Mouse (Mus musculus): ENCODE results near the gene Otud7a. TPM values are rescaled to one million over a fixed set of nuclear protein-coding genes. Genes with fewer than 3 reads are reported as not detected.

Gene Otud7a
- total RNA-seq (2014; rRNA removed; ENCODE audit: low replicate concordance) = not detected in 2 replicates
- 0.27 TPM in 1 of 2 replicates, not detected in the other for polyA plus RNA-seq (2015; fragmentation: Nextera tagmentation; extraction: Ambion mirVana)

DNA sequence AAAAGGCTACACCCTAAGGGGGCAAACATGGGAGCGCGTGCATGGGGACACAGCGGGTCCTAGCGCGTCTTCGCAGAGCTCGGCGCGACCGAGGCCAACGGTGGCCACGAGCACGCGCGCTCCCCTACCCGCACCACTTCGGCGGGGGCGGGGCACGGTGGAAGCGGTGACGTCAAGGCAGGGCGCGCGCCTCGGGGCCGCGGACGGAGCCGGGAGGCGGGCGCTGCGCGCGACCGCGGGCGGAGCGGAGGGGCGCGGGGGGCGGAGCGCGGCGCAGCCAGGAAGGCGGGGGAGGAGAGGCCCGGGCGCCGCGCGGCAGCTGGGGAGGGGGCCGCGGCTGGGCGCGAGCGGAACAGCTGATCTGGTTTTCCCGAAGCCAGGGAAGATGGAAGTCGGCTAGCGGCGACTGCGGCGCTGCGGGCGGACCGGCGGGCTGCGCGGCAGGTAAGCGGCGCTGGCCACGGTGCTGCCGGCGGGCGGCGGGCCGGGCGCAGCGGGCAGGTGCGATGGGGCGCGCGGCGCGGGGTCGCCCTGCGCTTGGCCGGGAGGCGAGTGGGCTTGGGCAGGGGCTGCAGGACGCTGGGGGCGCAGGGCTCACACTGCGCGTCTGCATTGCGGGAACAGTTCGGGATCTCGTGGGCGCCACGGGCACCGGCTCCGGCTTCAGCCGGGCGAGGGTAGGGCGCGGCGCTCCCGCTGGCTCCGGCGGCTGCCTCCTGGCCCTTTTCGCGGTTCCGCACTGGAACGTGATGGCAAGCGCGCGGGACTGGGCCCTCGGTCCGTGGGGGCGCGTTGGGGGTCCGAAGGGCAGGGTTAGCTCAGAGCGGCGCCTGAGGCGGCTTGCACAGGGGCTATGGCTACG is at the start of gene Otud7a:
TSS of gene Otud7a (plus strand) at position 268 of the 862 bp plus-strand sequence.
- TF ChIP-seq EP300 (IDR thresholded peaks at IDR 0.05; ENCODE audit: low read depth) = no peak
- no peak for TF ChIP-seq CTCF (IDR thresholded peaks at IDR 0.05; ENCODE audit: low read depth)
- peak within 1 kb of the TSS; percentile 89 for H3K4me2 ChIP-seq (ENCODE audit: low read depth, low read length)
- peaks cover 30% of the 10 kb centered on the region for H3K27me3 ChIP-seq (ENCODE audit: control insufficient read depth, insufficient read depth, low read length)
- H3K4me3 ChIP-seq (ENCODE audit: low read depth, low read length) = peak within 1 kb of the TSS; percentile 58
- H3K36me3 ChIP-seq (replicated peaks; ENCODE audit: control insufficient read depth, insufficient read depth, low read length) = no peaks in the 10 kb centered on the region
- ATAC-seq (ENCODE audit: insufficient read depth, low read depth) (no peak; the same call in 1 of the 2 replicates), DNase-seq (ENCODE audit: low spot score) (peak; percentile 8)
- H3K4me1 ChIP-seq (ENCODE audit: control insufficient read depth, insufficient read depth) = no peaks in the 10 kb centered on the region
- no peak within 1 kb of the TSS for H3K9ac ChIP-seq (replicated peaks; ENCODE audit: low read depth, low read length)
- no peak within 1 kb of the TSS for H3K27ac ChIP-seq (ENCODE audit: low read depth)
- no peaks in the 10 kb centered on the region for H3K9me3 ChIP-seq (replicated peaks; ENCODE audit: control insufficient read depth, low read length)
- WGBS = 2% methylated on average over 106 of the region's 123 CpGs

DNA sequence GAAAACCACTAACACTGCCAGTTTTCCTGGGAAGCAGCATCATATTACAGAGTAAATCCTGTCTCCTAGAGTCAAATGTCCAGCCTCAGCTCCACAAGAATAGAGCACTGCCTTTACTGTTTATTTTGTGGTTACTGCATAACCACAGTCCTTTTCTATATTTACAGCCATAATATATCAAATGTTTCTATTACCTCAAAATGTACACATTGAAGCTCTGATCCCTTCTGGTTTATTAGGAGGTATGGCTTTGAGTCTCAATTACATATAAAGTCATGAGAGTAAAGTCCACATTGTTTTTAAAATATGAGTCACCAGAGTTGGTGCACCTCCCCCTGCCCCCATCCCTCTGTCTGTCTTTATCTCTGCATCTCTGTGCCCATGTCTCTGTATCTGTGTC is 38.6 kb upstream of the Otud7a start:
- Histone ChIP-seq H3K4me1 (ENCODE audit: control insufficient read depth, insufficient read depth) (no peaks in the 10 kb centered on the region), H3K36me3 (replicated peaks; ENCODE audit: control insufficient read depth, insufficient read depth, low read length) (no peaks in the 10 kb centered on the region), H3K4me3 (ENCODE audit: low read depth, low read length) (no peak overlapping the region), H3K9me3 (replicated peaks; ENCODE audit: control insufficient read depth, low read length) (no peaks in the 10 kb centered on the region), H3K4me2 (ENCODE audit: low read depth, low read length) (no peak overlapping the region), H3K27ac (ENCODE audit: low read depth) (no peak overlapping the region), H3K27me3 (ENCODE audit: control insufficient read depth, insufficient read depth, low read length) (no peaks in the 10 kb centered on the region), H3K9ac (replicated peaks; ENCODE audit: low read depth, low read length) (no peak overlapping the region)
- no peak for DNase-seq (ENCODE audit: low spot score)
- no peak for ATAC-seq (ENCODE audit: insufficient read depth, low read depth)
- TF ChIP-seq EP300 (IDR thresholded peaks at IDR 0.05; ENCODE audit: low read depth) (no peak), CTCF (IDR thresholded peaks at IDR 0.05; ENCODE audit: low read depth) (no peak)

DNA sequence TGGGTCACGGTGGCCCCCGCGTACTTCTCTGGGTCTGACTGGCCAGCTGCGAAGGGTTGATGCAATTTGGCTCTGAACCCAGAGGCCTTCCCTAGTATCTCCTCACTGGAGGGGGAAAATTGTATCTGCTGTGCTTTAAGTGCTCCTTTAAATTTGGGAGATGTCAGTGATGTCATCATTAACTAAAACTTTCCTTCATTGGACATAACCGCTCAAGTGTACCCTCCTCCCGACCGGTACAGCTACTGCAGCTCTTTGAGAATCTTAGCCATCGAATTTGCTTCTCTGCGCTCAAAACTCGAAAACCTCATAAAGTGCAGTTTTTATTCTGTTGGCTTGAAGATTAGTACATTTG is 772 bp downstream of the Otud7a start:
- 23% methylated on average over 10 of the region's 10 CpGs for WGBS
- Histone ChIP-seq H3K36me3 (replicated peaks; ENCODE audit: control insufficient read depth, insufficient read depth, low read length) (no peaks in the 10 kb centered on the region), H3K27me3 (ENCODE audit: control insufficient read depth, insufficient read depth, low read length) (peaks cover 30% of the 10 kb centered on the region), H3K4me3 (ENCODE audit: low read depth, low read length) (peak overlapping the region; percentile 58), H3K9ac (replicated peaks; ENCODE audit: low read depth, low read length) (no peak overlapping the region), H3K9me3 (replicated peaks; ENCODE audit: control insufficient read depth, low read length) (no peaks in the 10 kb centered on the region), H3K4me1 (ENCODE audit: control insufficient read depth, insufficient read depth) (no peaks in the 10 kb centered on the region), H3K27ac (ENCODE audit: low read depth) (no peak overlapping the region), H3K4me2 (ENCODE audit: low read depth, low read length) (peak overlapping the region; percentile 89)
- TF ChIP-seq EP300 (IDR thresholded peaks at IDR 0.05; ENCODE audit: low read depth) = no peak
- no peak for TF ChIP-seq CTCF (IDR thresholded peaks at IDR 0.05; ENCODE audit: low read depth)
- DNase-seq (ENCODE audit: low spot score) (no peak), ATAC-seq (ENCODE audit: insufficient read depth, low read depth) (no peak)

DNA sequence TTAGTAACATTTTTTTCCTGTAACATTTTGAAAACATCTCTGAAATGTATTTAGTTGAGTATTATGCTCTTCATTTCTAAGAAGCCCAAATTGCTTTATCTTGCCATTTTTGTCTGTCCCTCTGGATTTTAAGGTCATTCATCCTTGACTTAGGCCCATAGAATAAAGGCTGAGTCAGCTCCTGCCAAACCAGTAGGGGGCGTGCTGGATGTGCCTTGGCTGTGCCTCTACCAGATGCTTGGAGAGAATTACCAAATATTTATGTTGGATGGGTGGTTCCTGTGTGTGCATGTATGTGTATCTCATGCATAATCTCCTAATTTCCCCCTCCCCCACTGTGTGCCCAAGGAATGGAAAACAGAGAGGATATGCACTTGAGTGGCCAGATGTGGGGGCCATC is 2.4 kb downstream of the Otud7a start:
- H3K9me3 ChIP-seq (replicated peaks; ENCODE audit: control insufficient read depth, low read length) = no peaks in the 10 kb centered on the region
- WGBS = 24% methylated on average over 1 of the region's 1 CpGs
- TF ChIP-seq CTCF (IDR thresholded peaks at IDR 0.05; ENCODE audit: low read depth) (no peak), EP300 (IDR thresholded peaks at IDR 0.05; ENCODE audit: low read depth) (no peak)
- no peak overlapping the region for H3K4me3 ChIP-seq (ENCODE audit: low read depth, low read length)
- no peak for ATAC-seq (ENCODE audit: insufficient read depth, low read depth)
- H3K27me3 ChIP-seq (ENCODE audit: control insufficient read depth, insufficient read depth, low read length) = peaks cover 30% of the 10 kb centered on the region
- DNase-seq (ENCODE audit: low spot score) = no peak
- no peak overlapping the region for H3K4me2 ChIP-seq (ENCODE audit: low read depth, low read length)
- H3K4me1 ChIP-seq (ENCODE audit: control insufficient read depth, insufficient read depth) = no peaks in the 10 kb centered on the region
- no peaks in the 10 kb centered on the region for H3K36me3 ChIP-seq (replicated peaks; ENCODE audit: control insufficient read depth, insufficient read depth, low read length)
- no peak overlapping the region for H3K27ac ChIP-seq (ENCODE audit: low read depth)
- H3K9ac ChIP-seq (replicated peaks; ENCODE audit: low read depth, low read length) = no peak overlapping the region

DNA sequence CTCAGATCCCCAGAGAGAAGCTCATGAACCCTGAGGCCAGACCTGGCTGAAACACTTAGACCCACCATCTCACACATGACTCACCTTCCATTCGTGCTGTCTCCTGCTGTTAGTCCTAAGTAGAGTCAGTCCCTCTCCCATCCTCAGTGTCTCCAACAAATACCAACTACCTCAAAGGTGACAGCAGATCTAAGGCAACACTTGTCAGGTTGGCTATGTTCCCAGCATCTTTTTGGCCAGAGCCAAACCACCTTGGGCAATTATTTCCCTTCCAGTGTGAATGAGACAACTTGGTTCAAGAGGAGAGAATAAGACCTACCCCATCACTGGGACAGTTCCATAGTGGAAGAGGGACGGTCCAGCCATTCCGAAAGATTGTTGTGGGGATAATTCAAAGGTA is 10.7 kb downstream of the Otud7a start:
- DNase-seq (ENCODE audit: low spot score) = no peak
- H3K4me1 ChIP-seq (ENCODE audit: control insufficient read depth, insufficient read depth) = no peaks in the 10 kb centered on the region
- TF ChIP-seq CTCF (IDR thresholded peaks at IDR 0.05; ENCODE audit: low read depth) = no peak
- no peak for TF ChIP-seq EP300 (IDR thresholded peaks at IDR 0.05; ENCODE audit: low read depth)
- 72% methylated on average over 3 of the region's 3 CpGs for WGBS
- no peaks in the 10 kb centered on the region for H3K27me3 ChIP-seq (ENCODE audit: control insufficient read depth, insufficient read depth, low read length)
- H3K36me3 ChIP-seq (replicated peaks; ENCODE audit: control insufficient read depth, insufficient read depth, low read length) = no peaks in the 10 kb centered on the region
- no peak for ATAC-seq (ENCODE audit: insufficient read depth, low read depth)
- H3K9me3 ChIP-seq (replicated peaks; ENCODE audit: control insufficient read depth, low read length) = no peaks in the 10 kb centered on the region
- H3K4me3 ChIP-seq (ENCODE audit: low read depth, low read length) = no peak overlapping the region
- no peak overlapping the region for H3K4me2 ChIP-seq (ENCODE audit: low read depth, low read length)
- no peak overlapping the region for H3K9ac ChIP-seq (replicated peaks; ENCODE audit: low read depth, low read length)
- H3K27ac ChIP-seq (ENCODE audit: low read depth) = no peak overlapping the region
